Mouse (Mus musculus) heart, embryonic 16.5 days (tissue): ENCODE results near the gene Gm11549. TPM values are rescaled to one million over a fixed set of nuclear protein-coding genes. Genes with fewer than 3 reads are reported as not detected.

Experiments used
- ATAC-seq: fragments of 200-750 bp; cut with Nextera tagmentation; replicated peaks from 2 replicates; pipeline ENCODE4 v1.8.0; 2017; ENCODE audit warnings: moderate number of reproducible peaks; ENCODE audit not compliant: insufficient read depth, low FRiP score; ENCODE audit errors: extremely low read depth
- H3K27ac ChIP-seq: fragments of 300-500 bp; sonication (generic); 2 replicates; pipeline ENCODE4 v1.5.1; 2014; ENCODE audit warnings: mild to moderate bottlenecking, low read length, control low read depth, moderate library complexity
- H3K27me3 ChIP-seq: fragments of 300-500 bp; sonication (generic); 2 replicates; pipeline ENCODE4 v1.6.1; 2014; ENCODE audit warnings: low read length, mixed read lengths; ENCODE audit not compliant: control insufficient read depth, insufficient read depth
- H3K36me3 ChIP-seq: fragments of 300-500 bp; sonication (generic); 2 replicates; pipeline ENCODE4 v1.6.1; 2014; ENCODE audit not compliant: control insufficient read depth, insufficient read depth
- H3K4me1 ChIP-seq: fragments of 300-500 bp; sonication (generic); 2 replicates; pipeline ENCODE4 v1.6.1; 2014; ENCODE audit warnings: low read length, mixed read lengths; ENCODE audit not compliant: control insufficient read depth, insufficient read depth
- H3K4me2 ChIP-seq: fragments of 300-500 bp; sonication (generic); 2 replicates; pipeline ENCODE4 v1.6.1; 2014; ENCODE audit warnings: low read depth, mild to moderate bottlenecking, control low read depth, low read length
- H3K4me3 ChIP-seq: fragments of 300-500 bp; sonication (generic); 2 replicates; pipeline ENCODE4 v1.5.1; 2014; ENCODE audit warnings: mild to moderate bottlenecking, control low read depth, low read length
- H3K9ac ChIP-seq: fragments of 300-500 bp; sonication (generic); 2 replicates; pipeline ENCODE4 v1.6.1; 2014; ENCODE audit warnings: low read length, control low read depth
- H3K9me3 ChIP-seq: fragments of 300-500 bp; sonication (generic); replicated peaks from 2 replicates; pipeline ENCODE4 v1.6.1; 2016; ENCODE audit warnings: low read length; ENCODE audit not compliant: control insufficient read depth
- WGBS: fragments of 180-500 bp; shearing (Covaris S2); extraction: QIAGEN DNeasy Blood & Tissue Kit; methylation state at CpG from one replicate; pipeline ENCODE4 v1.1.7; 2014; 5-methylcytosine and 5-hydroxymethylcytosine counted together
- polyA plus RNA-seq: library from polyadenylated mRNA; unstranded; fragments of >200 nt; fragmentation: Nextera tagmentation; extraction: Ambion mirVana; gene quantifications from 2 replicates; pipeline ENCODE4 v1.2.1, GENCODE M21; 2015

Gm11549 gene
- polyA plus RNA-seq, 1 experiment from 2014 or later: 0.35 TPM

GRCm38 (mm10) chr3:36530781-36531180 is 9.2 kb upstream of the Gm11549 start:
- Histone ChIP-seq H3K9ac (no peak overlapping the region), H3K4me3 (peak overlapping the region; percentile 8; the same call in 1 of the 2 replicates), H3K27me3 (no peaks in the 10 kb centered on the region), H3K9me3 (no peaks in the 10 kb centered on the region), H3K4me1 (peaks cover 26% of the 10 kb centered on the region), H3K27ac (peak overlapping the region; percentile 80), H3K36me3 (no peaks in the 10 kb centered on the region), H3K4me2 (peak overlapping the region; percentile 37)
- ATAC-seq: peak; percentile 47; the same call in 1 of the 2 replicates
- WGBS: 32% methylated on average over 5 of the region's 5 CpGs

DNA sequence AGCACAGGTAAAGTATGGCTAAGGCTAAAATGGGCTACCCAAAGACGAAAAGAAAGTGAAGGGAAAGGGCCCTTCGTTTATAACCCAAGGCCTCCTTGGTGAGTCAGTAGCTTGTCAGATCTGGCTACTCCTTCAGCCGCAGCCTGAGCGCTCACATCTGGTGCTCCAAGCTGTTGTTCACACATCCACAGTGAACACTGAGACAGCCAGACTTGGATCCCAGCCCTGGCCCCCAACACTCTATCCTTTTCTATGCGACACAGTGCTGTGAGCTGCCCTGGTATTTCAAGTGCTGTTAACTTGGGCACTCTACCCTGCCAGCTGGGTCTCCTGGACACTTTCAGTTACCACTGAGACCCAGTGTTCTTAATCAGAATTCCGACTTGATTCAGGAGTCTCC is 8.7 kb upstream of the Gm11549 start:
- Histone ChIP-seq H3K36me3 (no peaks in the 10 kb centered on the region), H3K4me2 (peak overlapping the region; percentile 37), H3K4me1 (peaks cover 26% of the 10 kb centered on the region), H3K4me3 (peak overlapping the region; percentile 8; the same call in 1 of the 2 replicates), H3K9me3 (no peaks in the 10 kb centered on the region), H3K27ac (peak overlapping the region; percentile 80), H3K9ac (0 out of 2 replicates have a peak overlapping the region, but pooled peaks have one; percentile 18), H3K27me3 (no peaks in the 10 kb centered on the region)
- WGBS: 30% methylated on average over 6 of the region's 6 CpGs
- peak; percentile 90 for ATAC-seq

DNA sequence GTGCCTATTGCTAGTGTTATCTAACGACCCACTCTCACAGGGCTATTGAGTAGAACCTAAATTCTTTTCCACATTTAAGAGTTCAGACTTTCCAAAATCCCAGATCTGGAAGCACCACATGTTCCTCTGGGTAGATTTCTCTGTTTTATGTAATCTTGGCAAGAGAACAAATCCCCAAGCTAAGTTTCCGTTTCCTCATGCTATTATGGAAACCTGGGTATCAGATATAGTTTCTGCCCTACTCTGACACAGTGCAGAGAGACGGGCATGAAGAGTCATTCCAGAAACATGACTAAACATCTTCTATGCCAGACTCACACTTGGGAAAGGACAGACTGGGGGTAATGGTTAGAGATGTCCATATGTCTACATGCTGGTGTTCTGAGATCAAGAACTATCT is 2.9 kb upstream of the Gm11549 start:
- H3K9ac ChIP-seq: no peak overlapping the region
- no peak overlapping the region for H3K27ac ChIP-seq
- peaks cover 7% of the 10 kb centered on the region; the same call in 1 of the 2 replicates for H3K4me1 ChIP-seq
- H3K9me3 ChIP-seq: no peaks in the 10 kb centered on the region
- no peaks in the 10 kb centered on the region for H3K36me3 ChIP-seq
- no peak overlapping the region for H3K4me3 ChIP-seq
- whole genome bisulfite sequencing: 42% methylated on average over 3 of the region's 3 CpGs
- H3K4me2 ChIP-seq: no peak overlapping the region
- no peak for ATAC-seq
- H3K27me3 ChIP-seq: peaks cover 17% of the 10 kb centered on the region

DNA sequence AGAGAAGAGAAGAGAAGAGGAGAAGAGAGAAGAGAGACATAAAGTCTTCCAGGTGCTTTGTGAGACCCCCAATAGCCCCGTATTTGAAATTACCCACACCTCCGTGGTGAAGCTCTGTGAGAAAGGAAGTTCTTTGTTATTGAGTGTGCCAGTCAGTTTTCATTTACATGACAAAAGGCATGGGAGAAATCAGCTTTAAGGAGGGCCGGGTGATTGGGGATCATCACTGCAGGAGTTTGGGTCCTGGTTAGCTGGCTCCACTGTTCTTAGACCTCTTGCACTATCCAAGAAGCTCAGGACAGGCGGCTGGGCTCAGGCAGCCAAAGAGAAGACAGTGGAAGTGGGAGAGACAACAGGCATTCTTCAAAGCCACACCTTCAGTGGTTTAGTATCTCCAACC is 524 bp upstream of the Gm11549 start:
- ATAC-seq: no peak
- Histone ChIP-seq H3K4me2 (no peak overlapping the region), H3K9me3 (no peaks in the 10 kb centered on the region), H3K4me3 (no peak overlapping the region), H3K36me3 (no peaks in the 10 kb centered on the region), H3K27ac (no peak overlapping the region), H3K27me3 (peaks cover 17% of the 10 kb centered on the region), H3K9ac (no peak overlapping the region), H3K4me1 (peaks cover 7% of the 10 kb centered on the region; the same call in 1 of the 2 replicates)
- WGBS: 41% methylated on average over 4 of the region's 4 CpGs

- WGBS: 79% methylated on average over 9 of the region's 9 CpGs
- Histone ChIP-seq H3K9ac (no peak overlapping the region), H3K4me2 (no peak overlapping the region), H3K9me3 (no peaks in the 10 kb centered on the region), H3K27me3 (peaks cover 10% of the 10 kb centered on the region; the same call in 1 of the 2 replicates), H3K36me3 (no peaks in the 10 kb centered on the region), H3K4me1 (0 out of 2 replicates have a peak, but pooled peaks cover 4% of the 10 kb centered on the region), H3K27ac (no peak overlapping the region), H3K4me3 (no peak overlapping the region)
- ATAC-seq: no peak
These were observed 5.4 kb downstream of the Gm11549 start for GRCm38 (mm10) chr3:36516196-36516595.

- H3K4me2 ChIP-seq: no peak overlapping the region
- no peaks in the 10 kb centered on the region for H3K9me3 ChIP-seq
- H3K27me3 ChIP-seq: peaks cover 3% of the 10 kb centered on the region; the same call in 1 of the 2 replicates
- H3K36me3 ChIP-seq: no peaks in the 10 kb centered on the region
- H3K4me1 ChIP-seq: no peaks in the 10 kb centered on the region
- no peak for ATAC-seq
- H3K9ac ChIP-seq: no peak overlapping the region
- WGBS: 71% methylated on average over 6 of the region's 6 CpGs
- no peak overlapping the region for H3K27ac ChIP-seq
- no peak overlapping the region for H3K4me3 ChIP-seq
These were observed 10.1 kb downstream of the Gm11549 start for GRCm38 (mm10) chr3:36511491-36511890.

- Histone ChIP-seq H3K9ac (no peak overlapping the region), H3K27ac (no peak overlapping the region), H3K4me3 (no peak overlapping the region), H3K4me1 (no peaks in the 10 kb centered on the region), H3K36me3 (no peaks in the 10 kb centered on the region), H3K4me2 (no peak overlapping the region), H3K27me3 (no peaks in the 10 kb centered on the region), H3K9me3 (no peaks in the 10 kb centered on the region)
- WGBS: 65% methylated on average over 10 of the region's 10 CpGs
- ATAC-seq: no peak
These were observed 15.5 kb downstream of the Gm11549 start for GRCm38 (mm10) chr3:36505809-36506735.

- ATAC-seq: no peak
- H3K9me3 ChIP-seq: no peaks in the 10 kb centered on the region
- 77% methylated on average over 8 of the region's 8 CpGs for whole genome bisulfite sequencing
- no peaks in the 10 kb centered on the region for H3K4me1 ChIP-seq
- H3K27ac ChIP-seq: no peak overlapping the region
- H3K9ac ChIP-seq: no peak overlapping the region
- no peaks in the 10 kb centered on the region for H3K36me3 ChIP-seq
- H3K4me3 ChIP-seq: no peak overlapping the region
- H3K27me3 ChIP-seq: no peaks in the 10 kb centered on the region
- no peak overlapping the region for H3K4me2 ChIP-seq
These were observed 16.3 kb downstream of the Gm11549 start for GRCm38 (mm10) chr3:36505306-36505705.

DNA sequence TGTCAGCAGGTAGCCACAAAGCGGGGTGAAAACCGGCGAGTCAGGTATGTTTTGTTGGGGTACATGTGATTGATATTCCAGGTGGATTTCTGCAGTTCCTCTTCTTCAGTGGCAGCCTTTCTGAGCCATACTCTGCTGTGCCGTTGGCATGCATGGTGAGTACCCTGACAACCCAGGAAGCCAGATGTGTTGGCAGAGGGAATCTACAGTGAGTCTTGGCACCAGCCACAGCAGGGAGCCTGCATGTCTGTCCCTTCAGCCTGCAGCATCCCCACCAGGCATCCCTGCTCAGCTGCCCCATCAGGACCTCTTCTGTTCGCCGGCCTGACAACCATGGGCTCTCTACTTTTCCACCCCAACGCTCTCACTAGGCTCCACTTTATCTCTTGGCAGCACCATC is 20.1 kb downstream of the Gm11549 start:
- ATAC-seq: no peak
- H3K9me3 ChIP-seq: no peaks in the 10 kb centered on the region; the same call in 1 of the 2 replicates
- WGBS: 66% methylated on average over 7 of the region's 7 CpGs
- no peak overlapping the region for H3K27ac ChIP-seq
- H3K4me3 ChIP-seq: no peak overlapping the region
- H3K27me3 ChIP-seq: no peaks in the 10 kb centered on the region
- no peak overlapping the region for H3K4me2 ChIP-seq
- no peaks in the 10 kb centered on the region for H3K4me1 ChIP-seq
- H3K9ac ChIP-seq: no peak overlapping the region
- no peaks in the 10 kb centered on the region for H3K36me3 ChIP-seq
